Mouse (Mus musculus): ENCODE measurements around the gene Irgc1.

Gene Irgc1

DNA sequence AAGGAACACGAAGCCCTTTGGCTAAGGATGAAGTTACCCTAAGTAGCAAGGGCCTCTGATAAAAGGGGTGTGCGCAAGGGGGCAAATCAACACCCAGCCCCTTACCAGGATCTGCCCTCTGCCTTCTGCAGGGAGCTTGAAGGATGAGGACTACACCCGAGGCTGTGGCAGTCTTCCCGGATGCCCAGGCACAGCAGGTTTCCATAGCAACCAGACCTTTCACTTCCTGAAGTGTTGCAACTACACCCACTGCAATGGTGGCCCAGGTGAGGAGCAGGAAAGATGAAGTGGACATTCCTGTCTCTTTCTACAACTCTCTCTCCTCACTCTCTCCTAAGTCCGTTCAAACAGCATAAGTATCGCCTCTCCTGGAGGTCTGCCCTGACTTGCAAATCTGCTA, 20.3 kb upstream of the Irgc1 start:
- DNase-seq (ENCODE audit: low spot score), result no peak

GRCm38 (mm10) chr7:24470356-24470755, 18.3 kb upstream of the Irgc1 start:
- peak; percentile 30 for DNase-seq (ENCODE audit: low spot score)

DNA sequence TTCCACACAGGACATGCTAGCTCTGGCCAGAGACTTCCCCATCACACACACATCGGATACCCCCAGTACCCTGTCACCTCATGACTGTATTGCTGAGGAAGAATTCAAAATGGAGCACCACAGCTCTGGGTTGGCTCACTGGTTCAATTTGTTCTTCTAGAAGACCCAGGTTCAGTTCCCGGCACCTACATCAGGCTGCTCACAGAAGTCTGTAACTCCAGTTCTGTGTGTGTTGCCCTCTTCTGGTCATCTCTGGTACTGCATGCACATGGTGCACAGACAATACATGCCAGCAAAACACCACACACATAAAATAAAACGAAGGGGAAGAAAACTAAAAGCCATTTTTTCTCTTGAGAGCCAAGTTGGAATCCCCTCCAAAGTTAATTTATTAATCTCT, 17.0 kb upstream of the Irgc1 start:
- no peak for DNase-seq (ENCODE audit: low spot score)

- no peak for DNase-seq (ENCODE audit: low spot score)
Observed at GRCm38 (mm10) chr7:24467886-24468285, 15.8 kb upstream of the Irgc1 start.

DNA sequence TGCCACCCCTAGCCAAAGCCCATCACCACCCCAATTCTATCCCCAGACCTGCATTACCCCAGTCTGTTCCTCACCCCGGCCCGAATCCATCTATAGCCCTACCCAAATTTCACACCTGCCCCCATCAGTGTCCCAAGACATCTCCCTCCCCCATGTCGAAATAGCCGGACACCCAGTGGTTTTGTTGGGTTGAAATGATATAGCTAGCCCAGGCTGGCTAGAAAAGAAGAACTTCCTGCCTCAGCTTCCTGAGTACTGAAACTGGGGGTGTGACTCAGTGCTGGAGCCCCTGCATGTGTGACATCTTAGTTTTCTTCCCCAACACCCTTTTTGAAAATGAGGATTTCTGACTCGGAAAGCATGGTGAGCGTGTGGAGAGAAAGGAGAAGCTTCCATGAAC, 14.7 kb upstream of the Irgc1 start:
- DNase-seq (ENCODE audit: low spot score), result no peak

- no peak for DNase-seq (ENCODE audit: low spot score)
Observed at GRCm38 (mm10) chr7:24462388-24463319, 10.6 kb upstream of the Irgc1 start, which contains the start of gene Plaur. Plaur (plus strand) TSS chr7:24462484.

- DNase-seq (ENCODE audit: low spot score), result no peak
Observed at GRCm38 (mm10) chr7:24461376-24462051, 9.4 kb upstream of the Irgc1 start.

GRCm38 (mm10) chr7:24459843-24460242, 7.7 kb upstream of the Irgc1 start:
- no peak for DNase-seq (ENCODE audit: low spot score)

DNA sequence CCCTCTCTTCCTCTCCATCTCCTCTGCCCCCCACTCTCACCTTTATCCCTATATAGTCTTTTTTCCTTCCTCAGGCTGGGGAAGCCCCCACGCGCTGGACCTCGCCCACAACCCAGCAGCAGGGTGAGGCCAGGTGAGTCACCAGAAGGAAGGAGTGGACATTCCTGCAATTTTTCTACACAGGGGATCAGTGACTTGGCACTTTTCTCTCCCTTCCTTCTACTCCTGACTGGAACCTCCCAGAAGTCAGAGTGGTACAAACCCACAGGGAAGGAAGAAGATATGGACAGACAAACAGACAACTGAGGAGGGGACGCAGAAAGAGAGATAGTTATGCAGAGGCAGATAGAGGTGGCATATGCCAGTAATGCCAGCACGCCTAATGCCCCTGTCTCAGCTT, 7.3 kb upstream of the Irgc1 start:
- no peak for DNase-seq (ENCODE audit: low spot score)

DNA sequence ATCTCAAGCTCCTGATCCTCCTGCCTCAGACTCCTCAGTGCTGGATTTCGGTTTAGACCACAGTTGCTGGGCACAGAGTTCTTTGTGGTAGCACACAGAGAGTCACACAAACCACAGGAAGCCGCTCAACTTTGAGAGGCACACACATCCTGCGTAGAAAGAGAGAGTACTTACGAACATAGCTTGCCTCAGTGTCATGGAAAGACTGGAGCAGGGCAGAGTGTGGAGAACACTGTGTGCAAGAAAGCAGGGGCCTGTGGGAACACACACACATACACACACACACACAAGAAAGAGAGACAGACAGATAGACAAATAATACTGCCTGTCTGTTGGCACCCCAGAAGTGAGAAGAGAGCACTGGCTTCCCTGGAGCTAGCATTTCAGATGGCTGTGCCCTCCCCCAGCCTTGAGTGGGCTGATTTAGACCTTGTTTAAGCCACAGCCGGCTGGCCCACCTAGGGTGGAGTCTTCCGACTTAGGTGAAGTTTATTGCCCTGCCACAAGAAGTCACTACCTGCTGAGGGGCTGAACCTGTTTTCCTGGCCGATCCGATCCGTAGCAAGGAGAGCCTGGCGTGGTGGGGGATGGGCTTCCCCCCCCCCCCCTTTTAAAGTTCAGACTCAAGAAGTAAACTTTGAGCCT, 5.8 kb upstream of the Irgc1 start:
- no peak for DNase-seq (ENCODE audit: low spot score)

- DNase-seq (ENCODE audit: low spot score), result no peak
Observed at GRCm38 (mm10) chr7:24455726-24456125, 3.6 kb upstream of the Irgc1 start.

GRCm38 (mm10) chr7:24454199-24454598, 2.1 kb upstream of the Irgc1 start:
- DNase-seq (ENCODE audit: low spot score), result no peak

GRCm38 (mm10) chr7:24450585-24451017, 1.5 kb downstream of the Irgc1 start:
- DNase-seq (ENCODE audit: low spot score), result no peak

GRCm38 (mm10) chr7:24448782-24449517, 3.1 kb downstream of the Irgc1 start:
- DNase-seq (ENCODE audit: low spot score), result no peak

DNA sequence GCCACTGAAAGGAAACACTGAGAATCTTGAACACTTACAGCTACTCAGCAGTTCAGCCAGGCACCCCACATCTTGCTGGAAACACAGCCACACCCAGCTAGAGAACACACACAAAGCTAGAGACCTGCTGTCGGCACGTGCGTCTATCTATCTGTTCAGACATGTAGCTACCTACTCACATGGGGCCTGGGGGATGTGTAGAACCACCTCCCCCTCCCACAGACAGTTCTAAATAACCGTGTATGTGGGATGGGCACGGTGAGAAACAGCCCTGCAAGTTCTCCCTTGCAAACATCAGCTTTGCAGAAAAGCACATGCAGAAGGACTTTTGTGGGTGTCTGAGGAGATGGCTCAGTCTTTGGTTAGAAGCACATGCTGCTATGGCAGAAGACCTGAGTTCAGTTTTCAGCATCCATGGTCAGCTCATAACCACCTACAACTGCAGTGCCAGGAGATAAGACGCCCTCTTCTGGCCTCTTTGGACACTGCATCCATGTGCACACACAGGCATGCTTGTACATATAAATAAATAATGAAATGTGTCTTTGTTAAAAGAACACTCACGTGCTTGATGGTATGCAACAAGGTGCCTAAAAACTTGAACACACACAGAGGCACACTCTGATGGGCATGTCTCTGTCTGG, 5.3 kb downstream of the Irgc1 start:
- DNase-seq (ENCODE audit: low spot score), result no peak

DNA sequence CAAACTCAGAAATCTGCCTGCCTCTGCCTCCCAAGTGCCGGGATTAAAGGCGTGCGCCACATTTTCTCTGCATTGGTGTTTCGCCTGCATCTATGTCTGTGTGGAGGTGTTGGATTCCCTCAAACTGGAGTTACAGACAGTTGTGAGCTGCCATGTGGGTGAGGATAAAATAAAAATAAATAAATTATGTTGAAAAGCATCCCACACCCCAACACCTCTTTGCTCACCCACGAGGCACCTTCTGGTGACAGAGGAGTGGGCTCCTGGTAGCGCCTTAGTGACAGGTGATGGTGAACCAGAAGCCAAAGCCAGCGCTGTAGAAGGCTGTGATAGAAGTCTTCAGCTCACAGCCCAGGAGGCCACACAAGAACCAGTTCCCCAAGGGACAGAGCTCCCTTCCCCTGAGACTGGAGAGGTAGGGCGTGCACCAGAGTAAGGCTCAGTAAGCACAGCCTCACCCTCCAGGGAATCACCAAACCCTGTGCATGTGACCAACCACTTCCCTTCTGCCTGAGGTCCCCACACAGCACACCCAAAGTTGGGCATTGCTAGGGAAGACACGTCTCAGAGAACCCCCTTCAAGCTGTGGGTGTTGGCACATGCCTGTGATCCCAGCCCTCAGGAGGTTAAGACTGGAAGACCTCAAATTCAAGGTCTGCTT, 6.7 kb downstream of the Irgc1 start:
- no peak for DNase-seq (ENCODE audit: low spot score)

GRCm38 (mm10) chr7:24442313-24442712, 9.8 kb downstream of the Irgc1 start:
- no peak for DNase-seq (ENCODE audit: low spot score)

DNA sequence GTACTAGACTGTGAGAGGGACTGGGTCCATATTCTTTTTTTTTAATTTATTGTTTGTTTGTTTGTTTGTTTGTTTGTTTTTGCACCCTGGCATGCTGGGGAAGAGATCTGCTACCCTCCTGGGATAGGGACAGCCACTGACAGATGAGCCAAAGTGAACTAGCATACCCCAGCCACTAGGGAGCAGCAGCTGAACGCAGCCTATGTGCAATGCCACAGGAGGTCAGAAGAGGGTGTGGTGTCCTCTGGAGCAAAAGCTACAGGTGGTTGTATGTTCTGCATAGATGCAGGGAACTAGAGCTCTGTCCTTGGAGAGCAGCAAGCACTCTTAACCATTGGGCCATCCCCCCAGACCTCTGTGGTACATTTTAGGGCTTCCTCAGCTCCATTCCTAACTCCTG, 10.3 kb downstream of the Irgc1 start:
- no peak for DNase-seq (ENCODE audit: low spot score)

GRCm38 (mm10) chr7:24439891-24440290, 12.2 kb downstream of the Irgc1 start:
- DNase-seq (ENCODE audit: low spot score), result no peak

- DNase-seq (ENCODE audit: low spot score), result no peak
Observed at GRCm38 (mm10) chr7:24439191-24439590, 12.9 kb downstream of the Irgc1 start.

DNA sequence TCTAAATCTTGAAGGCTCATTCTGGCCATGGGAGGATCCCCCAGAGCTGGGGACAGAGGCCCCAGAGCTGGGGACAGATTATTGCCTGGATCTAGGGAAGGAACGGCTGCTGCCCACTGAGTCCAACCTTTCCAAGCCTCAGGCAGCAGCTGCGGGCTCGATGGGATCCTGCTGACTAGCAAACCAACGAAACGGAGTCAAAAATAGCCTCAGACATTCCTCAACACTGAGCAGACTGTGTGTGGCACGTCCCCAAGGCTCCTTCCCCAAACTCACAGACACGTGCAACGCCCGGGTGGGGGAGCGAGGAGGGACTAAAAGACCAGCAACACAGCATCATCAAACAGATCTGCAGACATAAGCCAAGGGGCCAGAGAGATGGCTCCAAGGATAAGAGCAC, 14.1 kb downstream of the Irgc1 start:
- DNase-seq (ENCODE audit: low spot score), result no peak

Data from ovary, adult 18-20 months (tissue).